Mouse (Mus musculus) heart, embryonic 15.5 days (tissue): ENCODE measurements around the gene Mogat1. TPM values are rescaled to one million over a fixed set of nuclear protein-coding genes. Genes with fewer than 3 reads are reported as not detected.
"Not testable (repeated sequence)": the region's sequence is repeated elsewhere in the genome, so short reads cannot be mapped to it uniquely, and the experiment has no call there.

Experiments
- ATAC-seq: fragments of 200-750 bp; cut with Nextera tagmentation; replicated peaks from 2 replicates; pipeline ENCODE4 v1.8.0; 2017; ENCODE audit warnings: low read depth, moderate TSS enrichment; ENCODE audit not compliant: insufficient number of reproducible peaks, insufficient read depth, low FRiP score
- H3K27ac ChIP-seq: fragments of 300-500 bp; sonication (generic); 2 replicates; pipeline ENCODE4 v1.5.1; 2015; ENCODE audit warnings: mild to moderate bottlenecking, inconsistent platforms
- H3K27me3 ChIP-seq: fragments of 300-500 bp; sonication (generic); 2 replicates; pipeline ENCODE4 v1.6.1; 2015; ENCODE audit warnings: inconsistent platforms
- H3K36me3 ChIP-seq: fragments of 300-500 bp; sonication (generic); 2 replicates; pipeline ENCODE4 v1.6.1; 2015; ENCODE audit warnings: mild to moderate bottlenecking, inconsistent platforms
- H3K4me1 ChIP-seq: fragments of 300-500 bp; sonication (generic); replicated peaks from 2 replicates; pipeline ENCODE4 v1.6.1; 2015; ENCODE audit warnings: inconsistent platforms
- H3K4me2 ChIP-seq: fragments of 300-500 bp; sonication (generic); 2 replicates; pipeline ENCODE4 v1.6.1; 2015; ENCODE audit warnings: inconsistent platforms, mild to moderate bottlenecking, moderate library complexity
- H3K4me3 ChIP-seq: fragments of 300-500 bp; sonication (generic); 2 replicates; pipeline ENCODE4 v1.5.1; 2015; ENCODE audit warnings: mild to moderate bottlenecking, inconsistent platforms
- H3K9ac ChIP-seq: fragments of 300-500 bp; sonication (generic); 2 replicates; pipeline ENCODE4 v1.6.1; 2015; ENCODE audit warnings: mild to moderate bottlenecking, inconsistent platforms
- H3K9me3 ChIP-seq: fragments of 300-500 bp; sonication (generic); replicated peaks from 2 replicates; pipeline ENCODE4 v1.6.1; 2016; ENCODE audit warnings: inconsistent platforms
- WGBS: fragments of 180-500 bp; shearing (Covaris S2); methylation state at CpG from one replicate; pipeline ENCODE4 v1.1.7; 2015; ENCODE audit warnings: mixed read lengths; 5-methylcytosine and 5-hydroxymethylcytosine counted together
- polyA plus RNA-seq: library from polyadenylated mRNA; unstranded; fragments of >200 nt; fragmentation: Nextera tagmentation; extraction: Ambion mirVana; gene quantifications from 2 replicates; pipeline ENCODE4 v1.2.1, GENCODE M21; 2015

The Mogat1 gene
- polyA plus RNA-seq: not detected in 2 replicates

- peaks cover 5% of the 10 kb centered on the region for H3K4me1 ChIP-seq
- peak within 1 kb of the TSS; percentile 39 for H3K4me3 ChIP-seq
- no peak within 1 kb of the TSS for H3K27ac ChIP-seq
- peak within 1 kb of the TSS; percentile 67 for H3K4me2 ChIP-seq
- no peaks in the 10 kb centered on the region for H3K36me3 ChIP-seq
- peaks cover 23% of the 10 kb centered on the region for H3K27me3 ChIP-seq
- no peak within 1 kb of the TSS for H3K9ac ChIP-seq
- WGBS: 57% methylated on average over 5 of the region's 5 CpGs
- H3K9me3 ChIP-seq: no peaks in the 10 kb centered on the region
- no peak for ATAC-seq
These were observed at the start of gene Mogat1 for GRCm38 (mm10) chr1:78510862-78511261. TSS of gene Mogat1 (plus strand) at chr1:78510991.

DNA sequence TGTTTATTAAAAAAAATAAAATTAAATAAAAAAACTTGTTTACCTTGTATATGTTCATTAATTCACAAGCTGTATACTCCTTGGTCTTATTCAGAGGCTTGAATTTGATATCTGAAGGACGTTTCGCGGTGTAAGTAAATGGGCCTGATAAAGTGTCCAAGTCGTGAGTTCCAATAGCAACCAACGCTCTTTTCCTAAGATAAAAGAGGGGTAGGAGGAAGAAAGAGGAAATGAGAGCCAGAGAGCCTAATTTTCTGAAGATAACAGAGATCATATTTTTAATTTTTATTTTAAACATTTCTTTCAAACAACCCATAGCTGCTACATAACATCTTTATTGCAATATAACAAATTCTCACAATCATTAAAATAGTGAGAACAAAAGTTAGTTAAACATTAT lies 38.4 kb upstream of the Mogat1 start:
- ATAC-seq: no peak
- Histone ChIP-seq H3K4me2 (no peak overlapping the region), H3K4me1 (no peaks in the 10 kb centered on the region), H3K36me3 (peaks cover 54% of the 10 kb centered on the region), H3K9me3 (no peaks in the 10 kb centered on the region), H3K27me3 (no peaks in the 10 kb centered on the region), H3K9ac (no peak overlapping the region), H3K27ac (no peak overlapping the region), H3K4me3 (no peak overlapping the region)
- WGBS: 79% methylated on average over 5 of the region's 5 CpGs

GRCm38 (mm10) chr1:78483430-78483829 lies 27.4 kb upstream of the Mogat1 start:
- Histone ChIP-seq H3K4me2 (no peak overlapping the region), H3K36me3 (peaks cover 25% of the 10 kb centered on the region; the same call in 1 of the 2 replicates), H3K9me3 (no peaks in the 10 kb centered on the region), H3K4me1 (peaks cover 15% of the 10 kb centered on the region), H3K27me3 (no peaks in the 10 kb centered on the region), H3K4me3 (no peak overlapping the region), H3K27ac (no peak overlapping the region), H3K9ac (no peak overlapping the region)
- 91% methylated on average over 3 of the region's 3 CpGs for WGBS
- ATAC-seq: no peak

DNA sequence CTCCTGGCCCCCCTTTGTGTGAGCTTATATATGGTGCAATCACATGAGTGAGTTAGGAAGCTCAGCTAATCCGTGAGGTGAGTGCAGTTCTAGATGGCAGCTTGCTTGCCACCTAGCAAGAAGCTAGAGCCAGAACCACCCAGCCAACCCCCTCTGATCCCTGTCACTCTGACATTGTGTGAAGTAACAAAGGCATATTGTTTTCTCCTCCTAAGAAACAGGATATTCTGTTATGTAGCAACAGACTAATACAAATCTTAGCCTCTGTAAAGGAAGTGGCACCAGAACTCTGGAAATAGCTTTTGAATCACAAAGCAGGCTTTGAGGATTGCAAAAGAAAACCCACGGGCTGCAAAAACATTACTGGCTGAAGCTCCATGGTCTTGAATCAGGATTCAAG lies 26.4 kb upstream of the Mogat1 start:
- Histone ChIP-seq H3K9me3 (no peaks in the 10 kb centered on the region), H3K27me3 (no peaks in the 10 kb centered on the region), H3K4me1 (peaks cover 15% of the 10 kb centered on the region), H3K4me3 (no peak overlapping the region), H3K4me2 (no peak overlapping the region), H3K27ac (no peak overlapping the region), H3K9ac (no peak overlapping the region), H3K36me3 (peaks cover 15% of the 10 kb centered on the region; the same call in 1 of the 2 replicates)
- 58% methylated on average over 2 of the region's 2 CpGs for WGBS
- ATAC-seq: no peak

DNA sequence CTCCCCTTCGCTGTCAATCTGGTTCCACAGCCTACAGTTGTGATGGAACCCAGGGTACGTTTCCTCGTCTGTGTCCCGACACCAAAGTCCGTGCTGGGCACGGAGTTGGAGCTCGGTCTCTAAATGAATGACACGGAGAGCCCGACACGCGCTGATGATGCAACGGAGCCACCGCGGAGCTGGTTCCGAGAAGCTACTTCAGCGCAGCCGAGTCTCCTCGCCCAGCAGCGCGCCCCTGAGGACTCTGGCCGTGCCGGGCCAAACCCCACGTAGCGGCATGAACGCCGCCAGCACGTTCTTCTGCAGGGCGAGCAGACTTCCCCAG lies 22.4 kb upstream of the Mogat1 start:
- Histone ChIP-seq H3K27ac (peak overlapping the region; percentile 54), H3K4me2 (peak overlapping the region; percentile 84), H3K27me3 (no peaks in the 10 kb centered on the region), H3K9ac (peak overlapping the region; percentile 89), H3K36me3 (no peaks in the 10 kb centered on the region), H3K4me1 (peaks cover 19% of the 10 kb centered on the region), H3K4me3 (peak overlapping the region; percentile 93), H3K9me3 (no peaks in the 10 kb centered on the region)
- under 1% methylated on average over 28 of the region's 28 CpGs for WGBS
- no peak; the same call in 1 of the 2 replicates for ATAC-seq

DNA sequence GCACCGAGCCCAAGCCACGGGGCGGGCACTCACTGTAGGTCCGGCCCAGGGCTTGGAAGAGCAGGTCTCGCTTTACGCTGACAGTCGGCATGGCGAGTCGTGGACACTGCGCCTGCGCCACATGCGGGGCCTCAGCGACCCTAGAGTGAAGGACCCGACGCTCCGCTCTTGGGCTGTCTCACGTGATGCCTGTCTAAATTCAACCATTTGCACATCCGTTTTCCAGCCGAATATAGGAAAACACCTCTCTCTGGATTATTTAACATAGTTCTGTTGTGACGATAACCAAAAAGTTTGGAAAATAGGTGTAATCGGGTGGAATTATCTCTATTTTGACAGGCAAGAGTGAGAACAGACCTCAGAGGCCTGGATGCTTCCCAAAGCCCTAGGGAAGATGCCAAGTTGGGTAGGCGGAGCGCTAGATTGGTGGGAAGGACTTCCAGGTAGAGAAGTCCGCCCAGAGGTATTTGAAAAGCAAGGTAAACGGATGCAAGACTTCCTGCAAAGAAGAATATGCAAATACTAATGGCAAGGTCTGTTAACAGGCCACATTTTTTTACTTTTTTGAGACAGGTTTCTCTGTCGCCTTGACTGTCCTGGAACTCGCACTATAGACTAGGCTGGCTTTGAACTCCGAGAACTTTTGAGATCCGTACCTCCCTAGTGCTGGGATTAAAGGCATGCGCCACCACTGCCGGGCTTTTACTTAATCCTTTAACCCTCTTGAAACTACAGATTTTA lies 21.9 kb upstream of the Mogat1 start, which contains the start of gene Farsb:
TSS of gene Farsb (minus strand) at position 146 of the 741 bp plus-strand sequence.
- peak within 1 kb of the TSS; percentile 89 for H3K9ac ChIP-seq
- peaks cover 19% of the 10 kb centered on the region for H3K4me1 ChIP-seq
- no peaks in the 10 kb centered on the region for H3K27me3 ChIP-seq
- under 1% methylated on average over 31 of the region's 31 CpGs for WGBS
- peak within 1 kb of the TSS; percentile 93 for H3K4me3 ChIP-seq
- H3K9me3 ChIP-seq: no peaks in the 10 kb centered on the region
- ATAC-seq: peak; percentile 96
- peak within 1 kb of the TSS; percentile 84 for H3K4me2 ChIP-seq
- no peaks in the 10 kb centered on the region for H3K36me3 ChIP-seq
- peak within 1 kb of the TSS; percentile 54 for H3K27ac ChIP-seq

DNA sequence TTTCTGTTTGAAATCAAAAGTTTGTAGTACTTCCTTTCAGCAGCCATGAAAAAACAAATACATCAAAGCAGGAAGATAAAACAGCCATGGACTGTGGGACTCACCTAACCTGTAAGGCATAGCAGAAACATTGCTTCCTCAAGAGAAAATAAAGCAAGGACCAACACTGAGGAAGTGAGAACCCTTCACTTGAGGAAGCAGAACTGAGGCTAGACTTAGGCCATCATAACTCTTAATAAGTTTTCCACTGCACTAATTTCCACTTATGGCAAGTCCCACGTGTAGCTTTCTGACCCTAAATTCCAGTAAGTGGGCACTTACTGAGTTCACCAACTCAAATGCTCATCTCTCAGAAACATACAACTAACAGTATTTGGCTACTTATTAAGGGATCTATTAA lies 20.6 kb upstream of the Mogat1 start:
- no peak for ATAC-seq
- Histone ChIP-seq H3K36me3 (no peaks in the 10 kb centered on the region), H3K4me3 (no peak overlapping the region; the same call in 1 of the 2 replicates), H3K9ac (no peak overlapping the region), H3K27ac (no peak overlapping the region), H3K9me3 (no peaks in the 10 kb centered on the region), H3K4me2 (no peak overlapping the region), H3K4me1 (peaks cover 19% of the 10 kb centered on the region), H3K27me3 (no peaks in the 10 kb centered on the region)
- 70% methylated on average over 1 of the region's 1 CpGs for WGBS

DNA sequence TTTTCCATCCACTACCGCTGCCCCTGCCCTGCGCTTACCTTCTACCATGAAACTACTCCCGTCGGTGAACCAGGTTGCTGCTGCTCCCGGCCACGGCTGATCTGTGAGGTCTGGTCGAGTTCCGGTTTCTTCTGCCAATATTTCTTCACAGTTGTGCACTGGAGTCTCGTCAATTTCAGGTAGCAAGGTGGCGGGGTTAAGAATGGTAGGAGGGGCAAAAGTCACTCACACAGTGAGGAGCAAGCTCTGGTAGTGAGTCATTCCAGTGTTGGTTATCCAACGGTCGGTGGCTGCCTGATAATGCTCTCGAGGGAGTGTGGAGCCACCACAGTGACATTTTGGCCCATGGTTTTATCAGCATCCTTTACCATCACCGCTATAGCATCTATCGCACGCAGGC lies 9.8 kb upstream of the Mogat1 start:
- Histone ChIP-seq H3K4me1 (no peaks in the 10 kb centered on the region), H3K9ac (no peak overlapping the region), H3K36me3 (no peaks in the 10 kb centered on the region), H3K4me2 (no peak overlapping the region), H3K27ac (no peak overlapping the region), H3K9me3 (no peaks in the 10 kb centered on the region), H3K27me3 (no peaks in the 10 kb centered on the region), H3K4me3 (no peak overlapping the region)
- 83% methylated on average over 16 of the region's 16 CpGs for WGBS
- no peak for ATAC-seq

GRCm38 (mm10) chr1:78501856-78502255 lies 8.9 kb upstream of the Mogat1 start:
- not testable (repeated sequence) for H3K36me3 ChIP-seq, H3K4me3 ChIP-seq, H3K9me3 ChIP-seq, H3K4me2 ChIP-seq, ATAC-seq, H3K4me1 ChIP-seq, H3K27ac ChIP-seq, H3K9ac ChIP-seq, H3K27me3 ChIP-seq
- WGBS: 87% methylated on average over 12 of the region's 12 CpGs

- ATAC-seq: no peak
- Histone ChIP-seq H3K4me2 (no peak overlapping the region), H3K9me3 (no peaks in the 10 kb centered on the region), H3K36me3 (no peaks in the 10 kb centered on the region), H3K27ac (no peak overlapping the region), H3K27me3 (no peaks in the 10 kb centered on the region), H3K9ac (no peak overlapping the region), H3K4me1 (no peaks in the 10 kb centered on the region), H3K4me3 (no peak overlapping the region)
- 83% methylated on average over 6 of the region's 6 CpGs for WGBS
These were observed 8.3 kb upstream of the Mogat1 start for GRCm38 (mm10) chr1:78502527-78502926.

DNA sequence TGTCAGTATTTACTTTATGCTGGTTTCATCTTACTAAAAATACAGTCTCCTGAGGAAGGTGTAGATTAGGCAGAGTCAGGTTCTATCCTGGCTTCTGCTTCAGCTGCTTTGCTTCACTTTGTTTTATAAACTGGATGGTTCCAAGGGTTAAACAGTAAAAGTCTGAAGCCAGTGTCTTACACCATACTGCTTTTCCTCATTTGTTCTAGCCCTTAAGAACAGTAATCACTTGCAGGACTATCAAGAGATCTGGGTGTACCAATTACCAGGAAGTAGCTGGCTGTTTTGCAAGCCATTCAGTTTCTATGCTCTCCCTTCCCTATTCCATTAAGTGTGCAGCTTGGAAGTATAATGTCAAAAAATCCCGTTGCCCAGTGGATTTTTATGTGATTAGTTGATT lies 3.7 kb upstream of the Mogat1 start:
- peaks cover 23% of the 10 kb centered on the region for H3K27me3 ChIP-seq
- 33% methylated on average over 1 of the region's 1 CpGs for WGBS
- H3K4me3 ChIP-seq: no peak overlapping the region
- ATAC-seq: no peak
- H3K9me3 ChIP-seq: no peaks in the 10 kb centered on the region
- H3K9ac ChIP-seq: no peak overlapping the region
- H3K4me2 ChIP-seq: no peak overlapping the region
- no peaks in the 10 kb centered on the region for H3K36me3 ChIP-seq
- H3K4me1 ChIP-seq: peaks cover 5% of the 10 kb centered on the region
- H3K27ac ChIP-seq: no peak overlapping the region

GRCm38 (mm10) chr1:78511621-78512160 lies 900 bp downstream of the Mogat1 start, which contains the start of gene BC035947:
TSS of gene BC035947 (minus strand) at chr1:78512158.
- no peak within 1 kb of the TSS for H3K27ac ChIP-seq
- peak within 1 kb of the TSS; percentile 67 for H3K4me2 ChIP-seq
- H3K27me3 ChIP-seq: peaks cover 23% of the 10 kb centered on the region
- no peaks in the 10 kb centered on the region for H3K36me3 ChIP-seq
- peaks cover 5% of the 10 kb centered on the region for H3K4me1 ChIP-seq
- H3K4me3 ChIP-seq: peak within 1 kb of the TSS; percentile 39
- no peaks in the 10 kb centered on the region for H3K9me3 ChIP-seq
- WGBS: 2% methylated on average over 25 of the region's 25 CpGs
- 0 out of 2 replicates have a peak, but pooled peaks have one; percentile 43 for ATAC-seq
- H3K9ac ChIP-seq: no peak within 1 kb of the TSS
